Mouse (Mus musculus) hindbrain, embryonic 14.5 days (tissue): ENCODE results near the gene Vps72. TPM values are rescaled to one million over a fixed set of nuclear protein-coding genes. Genes with fewer than 3 reads are reported as not detected.
"Not testable (repeated sequence)": the region's sequence is repeated elsewhere in the genome, so short reads cannot be mapped to it uniquely, and the experiment has no call there.

Experiments used
- ATAC-seq: fragments of 200-750 bp; cut with Nextera tagmentation; 2 replicates; pipeline ENCODE4 v1.8.0; 2017; ENCODE audit warnings: moderate number of reproducible peaks, mild to moderate bottlenecking, moderate TSS enrichment, moderate library complexity; ENCODE audit not compliant: low FRiP score
- DNase-seq: peaks from one replicate; pipeline ENCODE4 v3.0.0-alpha.2; 2015; ENCODE audit warnings: low spot score
- H3K27ac ChIP-seq: fragments of 300-500 bp; sonication (generic); 2 replicates; pipeline ENCODE4 v1.5.1; 2014; ENCODE audit warnings: mild to moderate bottlenecking, moderate library complexity
- H3K27me3 ChIP-seq: fragments of 300-500 bp; sonication (generic); 2 replicates; pipeline ENCODE4 v1.6.1; 2014; ENCODE audit warnings: mild to moderate bottlenecking, low read length, mixed read lengths; ENCODE audit not compliant: control insufficient read depth, insufficient read depth
- H3K36me3 ChIP-seq: fragments of 300-500 bp; sonication (generic); replicated peaks from 2 replicates; pipeline ENCODE4 v1.6.1; 2014; ENCODE audit not compliant: control insufficient read depth, insufficient read depth
- H3K4me1 ChIP-seq: fragments of 300-500 bp; sonication (generic); replicated peaks from 2 replicates; pipeline ENCODE4 v1.6.1; 2014; ENCODE audit warnings: antibody characterized with exemption, low read length, mixed read lengths; ENCODE audit not compliant: control insufficient read depth, insufficient read depth
- H3K4me2 ChIP-seq: fragments of 300-500 bp; sonication (generic); replicated peaks from 2 replicates; pipeline ENCODE4 v1.6.1; 2014; ENCODE audit warnings: mild to moderate bottlenecking, moderate library complexity
- H3K4me3 ChIP-seq: fragments of 300-500 bp; sonication (generic); replicated peaks from 2 replicates; pipeline ENCODE4 v1.5.1; 2014; ENCODE audit warnings: mild to moderate bottlenecking, low read length
- H3K9ac ChIP-seq: fragments of 300-500 bp; sonication (generic); 2 replicates; pipeline ENCODE4 v1.6.1; 2014
- H3K9me3 ChIP-seq: fragments of 300-500 bp; sonication (generic); 2 replicates; pipeline ENCODE4 v1.6.1; 2016; ENCODE audit warnings: low read length; ENCODE audit not compliant: control insufficient read depth
- WGBS: fragments of 180-500 bp; shearing (Covaris S2); extraction: QIAGEN DNeasy Blood & Tissue Kit; methylation state at CpG from one replicate; pipeline ENCODE4 v1.1.7; 2014; 5-methylcytosine and 5-hydroxymethylcytosine counted together
- polyA plus RNA-seq: library from polyadenylated mRNA; unstranded; fragments of >200 nt; fragmentation: Nextera tagmentation; extraction: Ambion mirVana; gene quantifications from 2 replicates; pipeline ENCODE4 v1.2.1, GENCODE M21; 2014

Gene Vps72
- polyA plus RNA-seq, 1 experiment from 2014 or later, result 150 TPM

GRCm38 (mm10) chr3:95105586-95106337 lies 5.1 kb upstream of the Vps72 start:
- no peaks in the 10 kb centered on the region for H3K9me3 ChIP-seq
- WGBS, result under 1% methylated on average over 16 of the region's 16 CpGs
- peak overlapping the region; percentile 73 for H3K4me2 ChIP-seq
- H3K27me3 ChIP-seq, result no peaks in the 10 kb centered on the region
- H3K4me1 ChIP-seq, result peaks cover 19% of the 10 kb centered on the region
- peak overlapping the region; percentile 90 for H3K9ac ChIP-seq
- H3K36me3 ChIP-seq, result peaks cover 3% of the 10 kb centered on the region; the same call in 1 of the 2 replicates
- no peak for DNase-seq
- peak overlapping the region; percentile 83 for H3K4me3 ChIP-seq
- no peak for ATAC-seq
- peak overlapping the region; percentile 84 for H3K27ac ChIP-seq

GRCm38 (mm10) chr3:95106338-95107117 lies 4.3 kb upstream of the Vps72 start, which contains the start of gene Pip5k1a:
TSS of gene Pip5k1a (minus strand) at chr3:95106930.
- peak within 1 kb of the TSS; percentile 84 for H3K27ac ChIP-seq
- WGBS, result under 1% methylated on average over 51 of the region's 51 CpGs
- H3K27me3 ChIP-seq, result no peaks in the 10 kb centered on the region
- H3K4me1 ChIP-seq, result peaks cover 12% of the 10 kb centered on the region
- H3K9ac ChIP-seq, result peak within 1 kb of the TSS; percentile 90
- H3K4me3 ChIP-seq, result peak within 1 kb of the TSS; percentile 83
- peaks cover 3% of the 10 kb centered on the region; the same call in 1 of the 2 replicates for H3K36me3 ChIP-seq
- DNase-seq (peak; percentile 99), ATAC-seq (peak; percentile 92)
- peak within 1 kb of the TSS; percentile 73 for H3K4me2 ChIP-seq
- H3K9me3 ChIP-seq, result no peaks in the 10 kb centered on the region

GRCm38 (mm10) chr3:95107308-95107707 lies 3.5 kb upstream of the Vps72 start:
- Histone ChIP-seq H3K4me3 (peak overlapping the region; percentile 83), H3K9ac (0 out of 2 replicates have a peak overlapping the region, but pooled peaks have one; percentile 34), H3K4me1 (peaks cover 16% of the 10 kb centered on the region), H3K4me2 (peak overlapping the region; percentile 73)
- not testable (repeated sequence) for DNase-seq, H3K27ac ChIP-seq, H3K27me3 ChIP-seq, H3K36me3 ChIP-seq, H3K9me3 ChIP-seq, ATAC-seq

GRCm38 (mm10) chr3:95107898-95108297 lies 2.9 kb upstream of the Vps72 start:
- Histone ChIP-seq H3K4me1 (peaks cover 21% of the 10 kb centered on the region), H3K9me3 (no peaks in the 10 kb centered on the region), H3K27ac (no peak overlapping the region), H3K36me3 (0 out of 2 replicates have a peak, but pooled peaks cover 3% of the 10 kb centered on the region), H3K9ac (no peak overlapping the region), H3K27me3 (no peaks in the 10 kb centered on the region), H3K4me3 (no peak overlapping the region), H3K4me2 (no peak overlapping the region)
- WGBS, result 68% methylated on average over 2 of the region's 2 CpGs
- DNase-seq (no peak), ATAC-seq (no peak)

- H3K9ac ChIP-seq, result no peak overlapping the region
- H3K4me1 ChIP-seq, result peaks cover 11% of the 10 kb centered on the region
- ATAC-seq, result no peak
- H3K4me2 ChIP-seq, result peak overlapping the region; percentile 49; the same call in 1 of the 2 replicates
- no peak overlapping the region for H3K27ac ChIP-seq
- H3K27me3 ChIP-seq, result no peaks in the 10 kb centered on the region
- WGBS, result 87% methylated on average over 1 of the region's 1 CpGs
- no peaks in the 10 kb centered on the region for H3K9me3 ChIP-seq
- no peak overlapping the region for H3K4me3 ChIP-seq
- no peak for DNase-seq
- H3K36me3 ChIP-seq, result peaks cover 24% of the 10 kb centered on the region
These were observed 1.9 kb downstream of the Vps72 start for GRCm38 (mm10) chr3:95112760-95113159.

GRCm38 (mm10) chr3:95117751-95118150 lies 6.9 kb downstream of the Vps72 start:
- H3K4me1 ChIP-seq, result peaks cover under 1% of the 10 kb centered on the region; the same call in 1 of the 2 replicates
- 95% methylated on average over 2 of the region's 2 CpGs for WGBS
- no peaks in the 10 kb centered on the region for H3K9me3 ChIP-seq
- no peak overlapping the region for H3K27ac ChIP-seq
- ATAC-seq (no peak), DNase-seq (no peak)
- no peak overlapping the region for H3K9ac ChIP-seq
- peaks cover 73% of the 10 kb centered on the region for H3K36me3 ChIP-seq
- no peak overlapping the region for H3K4me2 ChIP-seq
- H3K27me3 ChIP-seq, result no peaks in the 10 kb centered on the region
- no peak overlapping the region for H3K4me3 ChIP-seq

GRCm38 (mm10) chr3:95121580-95121979 lies 10.8 kb downstream of the Vps72 start:
- Histone ChIP-seq H3K27me3 (no peaks in the 10 kb centered on the region), H3K4me1 (no peaks in the 10 kb centered on the region), H3K4me3 (no peak overlapping the region), H3K4me2 (no peak overlapping the region), H3K36me3 (peaks cover 64% of the 10 kb centered on the region), H3K9me3 (no peaks in the 10 kb centered on the region), H3K27ac (no peak overlapping the region), H3K9ac (no peak overlapping the region)
- 89% methylated on average over 6 of the region's 6 CpGs for WGBS
- ATAC-seq, result no peak
- DNase-seq, result no peak

GRCm38 (mm10) chr3:95124246-95124645 lies 13.4 kb downstream of the Vps72 start, which contains the start of gene Tmod4:
TSS of gene Tmod4 (plus strand) at chr3:95124476.
- 61% methylated on average over 6 of the region's 6 CpGs for WGBS
- DNase-seq, result no peak
- Histone ChIP-seq H3K9ac (no peak within 1 kb of the TSS), H3K4me2 (no peak within 1 kb of the TSS), H3K4me3 (no peak within 1 kb of the TSS), H3K4me1 (no peaks in the 10 kb centered on the region), H3K27me3 (no peaks in the 10 kb centered on the region), H3K36me3 (peaks cover 44% of the 10 kb centered on the region), H3K27ac (no peak within 1 kb of the TSS), H3K9me3 (no peaks in the 10 kb centered on the region)
- 0 out of 2 replicates have a peak, but pooled peaks have one; percentile 49 for ATAC-seq

- 35% methylated on average over 5 of the region's 5 CpGs for WGBS
- no peak for ATAC-seq
- Histone ChIP-seq H3K27me3 (no peaks in the 10 kb centered on the region), H3K36me3 (peaks cover 43% of the 10 kb centered on the region), H3K4me1 (no peaks in the 10 kb centered on the region), H3K4me3 (no peak overlapping the region), H3K4me2 (no peak overlapping the region), H3K9ac (no peak overlapping the region), H3K27ac (no peak overlapping the region), H3K9me3 (no peaks in the 10 kb centered on the region)
- DNase-seq, result peak; percentile 43
These were observed 14.2 kb downstream of the Vps72 start for GRCm38 (mm10) chr3:95124972-95125371.
